Mouse (Mus musculus) adrenal gland, adult 10 weeks (tissue): Measurements from ENCODE around the gene Olfr730. TPM values are rescaled to one million over a fixed set of nuclear protein-coding genes. Genes with fewer than 3 reads are reported as not detected.

Experiments used
- polyA plus RNA-seq: library from polyadenylated mRNA; stranded (reverse); fragments of 350-450 nt; fragmentation: Illumina TruSeq; extraction: RNeasy Lipid Tissue Mini Kit (QIAGEN cat#74804); gene quantifications from one replicate; pipeline ENCODE4 v1.2.3, GENCODE M21; 2014; ENCODE audit warnings: low read depth, low replicate concordance

The Olfr730 gene
- not detected for polyA plus RNA-seq

DNA sequence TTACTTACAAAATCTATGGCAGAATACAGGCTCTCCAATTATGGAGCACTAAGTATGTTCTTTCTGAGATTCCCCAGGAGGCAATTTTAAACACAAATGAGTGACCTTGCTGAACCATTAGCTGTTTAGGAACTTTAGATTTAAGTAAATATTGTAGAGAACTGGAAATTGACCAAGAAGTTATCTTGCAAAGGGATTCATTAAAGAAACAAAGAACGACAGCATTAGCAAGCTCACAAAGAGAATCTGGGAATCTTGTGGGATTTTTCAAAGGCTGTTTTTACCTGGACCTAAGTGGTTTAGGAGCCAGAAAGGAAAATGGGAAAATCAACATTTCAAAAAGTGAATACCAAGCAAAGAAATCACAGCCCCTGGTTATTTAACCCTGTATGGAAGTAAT, at the start of gene Olfr730:
Gene Olfr730 (minus strand): TSS at position 101 of the 400 bp plus-strand sequence.

DNA sequence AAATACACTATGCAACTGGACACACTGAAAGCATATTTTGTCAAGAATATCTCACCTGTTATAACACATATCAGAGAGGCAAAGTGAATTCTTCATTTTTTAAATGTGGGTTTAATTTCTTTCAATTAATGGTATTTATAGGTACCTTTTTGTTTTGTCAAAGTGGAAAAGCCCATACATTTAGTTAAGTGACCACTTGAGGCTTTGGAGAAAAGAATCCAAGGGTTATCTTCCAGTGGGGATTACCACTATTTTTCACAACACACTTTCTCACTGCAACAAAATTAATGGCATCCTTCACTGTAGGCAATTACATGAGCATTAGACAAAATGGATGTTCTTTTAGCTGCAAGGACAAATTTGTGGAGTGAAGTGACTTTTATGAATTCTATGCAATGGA, 35.2 kb downstream of the Olfr730 start, which contains the start of gene Olfr729:
Gene Olfr729 (minus strand): TSS at position 101 of the 400 bp plus-strand sequence.

DNA sequence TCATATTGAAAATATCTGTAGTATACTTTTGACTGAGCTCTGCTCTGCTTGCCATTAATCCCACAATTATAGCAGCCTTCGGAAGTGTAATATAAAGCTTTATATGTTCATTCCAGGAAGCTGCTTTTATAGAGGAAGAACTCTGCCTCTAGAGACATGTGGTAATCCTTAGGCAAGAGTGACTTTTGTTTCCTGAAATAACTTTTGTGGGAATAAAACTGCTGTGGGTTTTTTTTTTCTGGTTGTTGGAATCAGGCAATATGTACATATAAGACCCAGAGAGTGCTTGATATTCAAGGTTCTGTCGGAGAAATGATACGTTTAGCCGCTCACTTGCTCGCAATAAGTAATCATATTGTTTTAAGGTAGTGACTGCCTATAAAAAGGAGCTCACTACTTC, 45.4 kb downstream of the Olfr730 start, which contains the start of gene Olfr728:
Gene Olfr728 (minus strand): TSS at position 101 of the 400 bp plus-strand sequence.

Other genes with a start within 250 kb of the Olfr730 start
- not detected for gene Olfr724, start 224.9 kb downstream of the Olfr730 start, polyA plus RNA-seq
- gene Olfr725, start 147.8 kb downstream of the Olfr730 start, polyA plus RNA-seq, result not detected
- not detected for gene Olfr726, start 97.2 kb downstream of the Olfr730 start, polyA plus RNA-seq
- gene Olfr727, start 65.0 kb downstream of the Olfr730 start, polyA plus RNA-seq, result not detected
- not detected for gene Olfr728, start 45.5 kb downstream of the Olfr730 start, polyA plus RNA-seq
- gene Olfr729, start 35.3 kb downstream of the Olfr730 start, polyA plus RNA-seq, result not detected
- gene Olfr731, start 53.7 kb upstream of the Olfr730 start, polyA plus RNA-seq, result not detected
- not detected for gene Olfr732, start 96.0 kb upstream of the Olfr730 start, polyA plus RNA-seq
- not detected for gene Olfr733, start 113.3 kb upstream of the Olfr730 start, polyA plus RNA-seq
- not detected for gene Olfr734, start 138.6 kb upstream of the Olfr730 start, polyA plus RNA-seq
- gene Olfr735, start 160.7 kb upstream of the Olfr730 start, polyA plus RNA-seq, result not detected
- not detected for gene Tlr11, start 169.7 kb upstream of the Olfr730 start, polyA plus RNA-seq
- not detected for gene Olfr736, start 193.0 kb upstream of the Olfr730 start, polyA plus RNA-seq
- gene Olfr738, start 219.4 kb upstream of the Olfr730 start, polyA plus RNA-seq, result not detected
- gene Olfr739, start 230.4 kb upstream of the Olfr730 start, polyA plus RNA-seq, result not detected